Mouse (Mus musculus): ENCODE measurements around the gene Tpra1.

Tpra1 gene

DNA sequence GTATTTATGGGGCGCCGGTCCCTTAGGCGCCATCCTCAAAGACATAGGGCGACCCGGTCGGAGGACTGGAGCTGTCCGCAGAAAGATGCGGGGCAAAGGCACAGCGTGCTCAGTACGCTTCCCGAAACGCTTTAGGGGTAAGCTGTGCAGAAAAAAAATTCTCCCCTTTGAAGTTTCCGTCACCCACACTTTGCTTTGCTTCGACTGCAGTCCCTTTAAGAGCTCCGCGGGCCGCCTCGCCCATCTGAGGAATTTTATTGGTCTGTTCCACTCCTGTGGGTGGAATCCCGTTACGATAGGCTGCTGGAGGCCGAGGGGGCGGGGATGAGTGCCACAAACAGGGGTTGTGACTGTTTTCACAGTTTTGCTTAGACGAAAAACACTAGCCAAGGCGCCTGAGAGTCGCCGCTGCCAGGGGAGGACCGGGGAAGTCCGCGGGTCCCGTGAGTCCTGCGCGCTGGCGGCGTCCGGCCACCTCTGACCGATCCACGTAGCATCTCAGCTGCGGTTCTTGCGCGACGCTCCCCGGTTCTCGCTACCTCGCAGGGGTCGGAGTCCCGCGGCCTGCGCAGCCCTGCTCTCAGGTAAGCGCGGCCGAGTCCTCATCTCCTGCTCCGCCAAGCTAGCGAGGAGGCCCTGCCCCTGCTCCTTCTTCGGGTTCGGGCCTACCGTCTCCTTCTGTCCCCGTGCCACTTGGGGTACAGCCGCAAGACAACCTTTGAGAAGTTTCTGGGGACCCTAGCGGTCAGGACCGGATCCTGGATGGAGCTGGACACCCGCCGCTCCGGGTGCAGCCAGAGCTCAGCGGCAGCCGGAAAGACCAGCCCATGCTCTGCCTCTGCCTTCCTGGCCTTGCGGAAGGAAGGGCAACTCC is at the start of gene Tpra1:
Gene Tpra1 (plus strand): TSS at position 305 of the 874 bp plus-strand sequence.
- peak; percentile 95 for DNase-seq

DNA sequence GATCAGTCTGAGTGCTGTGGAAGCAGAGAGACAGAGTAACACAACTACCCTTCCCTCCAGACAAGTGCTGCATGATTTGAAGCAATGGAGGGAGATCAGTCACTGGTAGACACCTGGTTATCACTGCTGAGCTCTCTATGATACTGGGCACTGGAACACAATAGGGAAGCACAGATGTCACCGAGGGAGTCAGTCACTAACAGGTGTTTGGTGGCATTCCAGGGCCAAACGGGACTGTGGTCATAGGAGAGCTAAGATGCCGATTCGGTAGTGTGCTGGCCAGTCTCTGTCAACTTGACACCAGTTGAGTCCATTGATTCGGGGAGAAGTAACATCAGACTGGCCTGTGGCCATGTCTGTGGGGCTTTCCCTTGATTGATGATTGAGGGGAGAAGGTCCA is 47.5 kb upstream of the Tpra1 start:
- DNase-seq, result no peak

DNA sequence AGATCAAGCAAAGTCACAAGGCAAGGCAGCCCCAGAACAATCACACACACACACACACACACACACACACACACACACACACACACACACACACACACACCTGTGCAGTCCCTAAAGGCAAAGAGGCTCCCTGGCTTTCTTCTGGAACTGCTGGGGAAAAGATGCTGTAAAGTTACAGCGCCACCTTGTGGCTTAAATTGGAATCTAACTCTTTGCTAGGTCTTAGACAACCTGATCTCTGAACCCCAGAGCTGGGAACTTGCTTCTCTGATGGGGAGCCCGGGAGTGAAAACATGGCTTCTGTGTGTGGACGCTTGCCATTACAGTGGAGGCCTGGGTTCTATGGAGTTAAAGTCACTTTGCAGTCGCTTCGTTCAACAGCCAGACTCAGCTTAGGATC is 46.4 kb upstream of the Tpra1 start:
- peak; percentile 86 for DNase-seq

GRCm38 (mm10) chr6:88857249-88857648 is 44.8 kb upstream of the Tpra1 start:
- DNase-seq, result peak; percentile 86

GRCm38 (mm10) chr6:88857830-88858229 is 44.2 kb upstream of the Tpra1 start:
- no peak for DNase-seq

DNA sequence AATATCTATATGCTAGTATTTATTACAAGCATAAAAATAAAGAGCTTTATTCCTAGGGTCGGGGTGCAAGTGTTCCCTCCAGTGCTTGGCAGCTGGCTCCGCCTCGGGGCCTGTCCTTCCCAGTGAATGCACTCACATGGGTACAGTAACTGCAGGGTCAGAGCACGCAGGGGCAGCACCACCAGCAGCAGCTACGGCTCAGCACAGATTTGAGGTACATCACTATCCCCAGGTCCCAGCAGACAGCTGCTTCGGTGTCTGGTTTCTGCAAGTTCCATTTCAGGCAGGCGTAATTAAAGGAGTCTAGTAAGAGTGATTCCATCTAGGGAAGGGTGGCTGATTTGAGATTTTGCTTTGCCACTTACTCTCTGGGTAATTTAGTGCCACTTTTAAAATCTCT is 43.7 kb upstream of the Tpra1 start:
- no peak for DNase-seq

DNA sequence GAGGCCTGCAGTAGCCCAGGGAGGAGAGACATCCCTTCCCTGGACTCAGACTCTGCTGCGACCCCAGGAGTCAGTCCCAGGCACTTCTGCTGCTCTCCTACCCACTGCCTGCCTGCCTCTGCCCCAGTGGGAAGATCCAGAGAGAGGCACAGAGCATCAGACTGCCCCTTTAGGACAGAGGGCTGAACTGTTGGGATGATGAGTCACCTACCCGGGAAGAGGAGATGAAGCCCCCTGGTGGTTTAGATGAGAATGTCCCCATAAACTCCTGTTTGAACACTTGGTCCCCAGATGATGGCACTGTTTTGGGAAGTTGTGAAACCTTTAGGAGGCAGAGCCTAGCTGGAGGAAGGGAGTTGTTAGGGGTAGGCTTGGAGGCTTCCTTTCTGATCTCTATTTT is 41.1 kb upstream of the Tpra1 start:
- peak; percentile 68 for DNase-seq

- DNase-seq, result no peak
Measured at GRCm38 (mm10) chr6:88865704-88866103, 36.3 kb upstream of the Tpra1 start.

DNA sequence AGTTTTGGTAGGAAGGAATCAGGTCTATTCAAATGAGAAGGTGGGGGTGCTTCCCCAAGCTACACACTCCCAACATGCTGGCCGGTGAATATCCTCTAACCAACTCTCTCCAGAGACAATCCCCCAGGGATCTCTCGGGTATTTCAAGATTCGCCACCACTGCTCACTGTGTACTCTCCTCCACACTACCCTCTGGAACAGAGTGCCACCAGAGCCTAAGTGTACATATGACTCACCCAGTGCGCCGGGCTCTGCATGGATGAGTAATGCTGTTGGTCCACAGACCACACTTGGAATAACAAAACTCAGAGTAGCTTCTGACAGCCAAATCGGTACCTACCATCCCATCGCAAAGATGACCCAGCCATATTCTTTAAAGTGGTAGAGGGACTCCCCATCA is 32.6 kb upstream of the Tpra1 start:
- DNase-seq, result no peak

DNA sequence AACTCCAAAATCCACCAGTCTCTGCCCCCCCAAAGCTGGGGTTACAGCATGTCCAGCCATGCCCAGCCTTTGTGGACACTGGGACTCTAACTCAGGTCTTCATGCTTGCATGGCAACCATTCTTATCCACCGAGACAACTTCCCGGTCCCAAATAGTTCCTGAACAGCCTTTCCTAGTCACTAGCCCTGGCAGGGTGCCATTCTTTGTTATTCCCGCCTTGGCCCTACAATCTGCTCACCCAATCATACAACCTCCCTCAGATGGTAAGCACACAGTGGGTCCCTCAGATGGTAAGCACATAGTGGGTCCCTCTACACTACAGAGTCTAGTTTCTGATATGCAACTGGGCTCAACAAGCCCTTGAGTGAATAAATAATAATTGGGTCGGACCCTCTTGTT is 31.5 kb upstream of the Tpra1 start:
- peak; percentile 71 for DNase-seq

DNA sequence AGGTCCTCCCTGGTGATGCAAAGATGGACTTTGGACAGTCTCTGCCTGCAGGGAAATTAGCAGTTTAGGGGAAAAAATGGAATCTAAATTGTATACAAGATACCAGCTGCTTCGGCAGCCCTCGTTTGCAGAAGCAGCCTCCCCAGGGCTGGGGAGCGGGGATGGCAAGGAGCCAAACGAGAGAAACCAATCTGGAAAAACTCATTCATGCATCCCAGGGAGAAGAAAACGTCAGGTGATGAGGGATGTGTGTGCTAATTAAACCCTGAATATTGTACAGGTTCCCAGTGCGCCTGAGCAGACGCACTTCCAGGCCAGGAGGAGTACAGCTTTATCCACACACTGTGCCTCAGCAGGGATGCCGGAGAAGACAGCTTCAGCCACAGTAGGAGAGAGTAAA is 30.5 kb upstream of the Tpra1 start:
- peak; percentile 72 for DNase-seq

- no peak for DNase-seq
Measured at GRCm38 (mm10) chr6:88872811-88873210, 29.2 kb upstream of the Tpra1 start.

GRCm38 (mm10) chr6:88873965-88874867 is 27.8 kb upstream of the Tpra1 start:
- no peak for DNase-seq

- peak; percentile 87 for DNase-seq
Measured at GRCm38 (mm10) chr6:88874868-88875508, 27.1 kb upstream of the Tpra1 start, which contains the start of gene Podxl2. Gene Podxl2, minus strand, starts transcription at chr6:88875044.

GRCm38 (mm10) chr6:88879471-88879870 is 22.6 kb upstream of the Tpra1 start:
- DNase-seq, result peak; percentile 57

DNA sequence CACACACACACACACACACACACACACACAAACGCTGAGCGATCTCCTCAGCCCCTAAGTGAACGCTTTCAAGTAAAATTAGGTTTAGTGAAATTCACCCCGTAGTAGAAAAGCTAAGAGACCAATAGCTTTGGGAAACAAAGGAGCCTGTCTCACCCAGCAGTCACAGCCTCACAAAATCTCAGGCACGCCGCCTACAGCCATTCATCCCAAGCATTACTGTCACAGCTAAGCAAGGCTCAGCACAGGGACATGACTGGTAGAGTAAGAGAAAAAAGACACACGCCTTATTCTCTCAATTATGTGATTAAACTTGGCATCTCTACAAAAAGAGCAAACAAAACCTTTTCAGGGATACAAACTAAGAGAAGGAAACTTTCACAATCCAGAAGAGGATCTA is 20.7 kb upstream of the Tpra1 start:
- DNase-seq, result no peak

DNA sequence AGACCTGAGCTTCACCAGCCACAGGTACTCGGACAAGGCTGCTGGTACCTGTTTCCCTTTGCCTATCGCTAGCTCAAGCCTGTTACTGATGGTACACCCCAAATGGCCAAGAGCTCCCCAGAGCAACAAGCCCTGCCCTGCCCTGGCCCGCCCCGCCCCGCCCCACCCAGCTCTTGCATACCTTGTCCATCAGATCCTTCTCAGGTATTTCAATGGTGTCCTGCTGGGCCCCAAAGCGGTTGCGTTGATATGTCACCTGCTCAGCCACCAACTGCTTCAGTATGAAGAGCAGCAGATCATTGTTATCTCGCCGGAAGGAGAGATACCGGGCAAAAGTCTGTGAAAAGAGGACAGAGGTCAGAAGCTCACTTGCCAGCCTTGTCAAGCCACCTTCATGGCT is 17.9 kb upstream of the Tpra1 start:
- no peak for DNase-seq

- no peak for DNase-seq
Measured at GRCm38 (mm10) chr6:88884690-88885089, 17.4 kb upstream of the Tpra1 start.

- no peak for DNase-seq
Measured at GRCm38 (mm10) chr6:88885644-88886416, 16.2 kb upstream of the Tpra1 start.

GRCm38 (mm10) chr6:88886417-88886967 is 15.6 kb upstream of the Tpra1 start:
- DNase-seq, result no peak

DNA sequence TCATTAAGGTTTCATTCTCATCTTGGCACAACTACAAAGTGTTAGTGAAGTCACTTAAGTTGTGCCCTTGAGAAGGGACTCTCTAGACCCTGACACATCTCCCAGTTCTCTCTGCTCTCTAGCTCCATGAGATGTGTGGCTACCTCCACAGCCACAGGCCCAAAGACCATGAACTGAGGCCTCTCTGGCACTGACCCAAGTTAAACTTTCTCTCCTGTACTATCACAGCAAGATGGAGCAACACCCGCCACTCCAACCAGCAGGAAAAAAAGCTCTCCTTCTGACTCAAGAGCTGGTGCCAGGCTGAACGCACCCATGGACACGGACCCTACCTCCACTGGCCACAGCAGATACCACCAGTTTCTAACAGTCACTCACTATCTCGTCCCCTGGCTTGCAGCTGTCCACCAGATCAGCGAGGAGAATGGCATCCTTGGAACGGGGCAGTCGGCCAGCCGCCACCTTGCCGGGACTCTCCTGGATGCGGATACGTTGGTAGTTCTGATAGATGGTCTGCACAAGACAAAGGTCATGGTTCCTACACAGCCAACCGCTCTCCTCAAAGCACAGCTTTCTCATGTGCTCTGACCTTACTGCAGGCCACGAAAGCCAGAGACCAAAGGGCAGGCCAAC is 12.5 kb upstream of the Tpra1 start:
- no peak for DNase-seq

- no peak for DNase-seq
Measured at GRCm38 (mm10) chr6:88890832-88891231, 11.2 kb upstream of the Tpra1 start.
